Mouse (Mus musculus) CD4-positive naive resting alpha-beta T cell, adult 76 days (primary cell): Measurements from ENCODE around the gene Pcolce. TPM values are rescaled to one million over a fixed set of nuclear protein-coding genes. Genes with fewer than 3 reads are reported as not detected.

Source experiments
- total RNA-seq: library from RNA; stranded (reverse); gene quantifications from one replicate; pipeline ENCODE4 v1.2.4, GENCODE M21; 2023

Gene Pcolce
- 1.2 TPM for total RNA-seq

DNA sequence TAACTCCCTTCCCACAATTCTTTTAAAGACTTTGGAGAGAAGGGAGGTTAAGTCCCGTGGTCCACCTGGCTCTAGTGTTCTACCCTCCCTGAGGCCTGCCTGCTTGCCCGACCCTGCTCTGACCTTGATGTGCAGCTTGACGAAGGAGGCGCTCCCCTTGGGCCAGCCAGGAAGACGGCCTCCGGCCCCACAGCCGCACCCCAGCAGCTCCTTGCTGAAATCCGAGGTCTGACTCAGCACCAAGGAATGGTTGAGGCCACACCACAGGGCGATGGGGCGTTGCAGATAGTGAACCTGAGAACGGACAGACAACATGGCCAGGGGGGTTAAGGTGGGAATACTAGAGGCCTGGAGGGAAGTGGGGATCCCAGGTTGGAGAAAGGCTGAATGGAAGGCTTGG is at the start of gene Pcolce:
Pcolce (minus strand) TSS at position 235 of the 400 bp plus-strand sequence.

DNA sequence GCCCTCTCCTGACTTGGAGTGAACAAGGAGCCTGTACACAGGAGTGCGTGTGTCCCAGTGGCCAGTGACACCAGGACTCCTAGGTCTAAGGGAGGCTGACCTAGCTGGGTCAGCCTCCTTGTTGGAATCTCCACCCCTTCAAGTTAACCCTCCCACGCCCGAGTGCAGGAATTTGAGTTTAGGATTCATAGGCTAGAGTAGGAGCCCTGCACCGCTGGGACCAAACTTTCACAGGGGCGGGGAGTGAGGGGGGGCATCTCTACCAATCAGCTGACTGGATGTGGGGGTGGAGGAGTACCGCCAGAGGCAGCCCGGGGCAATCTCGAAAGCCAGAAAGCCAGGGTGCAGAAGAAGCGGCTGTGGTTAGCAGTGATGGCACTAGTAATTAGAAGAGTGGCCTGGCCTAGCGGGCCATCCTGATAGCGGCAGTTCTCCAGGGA is 32.1 kb upstream of the Pcolce start, which contains the start of gene Irs3:
Irs3 (minus strand) TSS at position 63 of the 440 bp plus-strand sequence.

GRCm38 (mm10) chr5:137641054-137641453 is 27.5 kb upstream of the Pcolce start, which contains the start of gene Sap25:
Gene Sap25 (plus strand): TSS chr5:137641334.

DNA sequence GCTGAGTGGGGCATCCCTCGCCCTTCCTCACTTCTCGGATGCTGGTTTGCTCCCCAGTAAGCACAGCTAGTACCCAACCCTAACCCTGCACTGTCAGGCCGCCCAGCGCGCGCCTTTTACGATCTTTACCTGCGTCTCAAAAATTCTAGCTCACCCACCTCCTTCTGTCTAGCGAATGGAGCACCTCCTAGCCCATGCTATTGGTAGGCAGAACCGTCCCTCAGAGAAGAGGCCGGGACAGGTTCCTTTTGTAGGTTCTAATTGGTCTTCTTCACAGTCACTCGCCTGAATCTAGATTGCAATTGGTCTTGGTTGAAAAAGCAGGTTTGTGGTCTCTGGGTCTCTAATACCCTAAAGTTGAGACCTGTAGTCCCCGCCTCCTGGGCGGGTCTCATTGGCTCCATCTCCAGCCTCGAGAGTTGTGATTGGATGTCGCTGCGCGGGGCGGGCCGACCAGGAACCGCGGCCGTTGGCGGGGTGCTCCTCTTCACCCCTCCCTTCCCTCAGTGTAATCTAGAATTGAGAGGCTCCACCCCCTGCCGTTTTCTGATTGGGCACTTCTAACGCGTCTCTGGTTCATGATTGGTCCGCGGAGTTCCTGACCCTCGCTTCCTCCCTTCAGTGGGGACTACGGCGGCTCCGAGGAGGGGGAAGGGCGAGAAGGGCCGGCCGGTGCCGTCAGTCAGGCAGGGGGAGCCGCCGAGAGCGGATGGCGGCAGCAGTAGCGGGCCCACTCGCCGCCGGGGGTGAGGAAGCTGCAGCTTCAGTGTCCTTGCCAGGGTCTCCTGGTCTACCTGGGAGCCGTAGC is 15.1 kb upstream of the Pcolce start, which contains the start of the genes Fbxo24, Lrch4 and Gm20605:
Fbxo24 (minus strand) TSS at position 505 of the 808 bp plus-strand sequence.
Lrch4 (plus strand) TSS at position 624 of the 808 bp plus-strand sequence.
Gm20605 (plus strand) TSS at position 678 of the 808 bp plus-strand sequence.

GRCm38 (mm10) chr5:137600619-137601364 is 12.8 kb downstream of the Pcolce start, which contains the start of gene Mospd3:
Gene Mospd3 (minus strand): TSS chr5:137601058.

DNA sequence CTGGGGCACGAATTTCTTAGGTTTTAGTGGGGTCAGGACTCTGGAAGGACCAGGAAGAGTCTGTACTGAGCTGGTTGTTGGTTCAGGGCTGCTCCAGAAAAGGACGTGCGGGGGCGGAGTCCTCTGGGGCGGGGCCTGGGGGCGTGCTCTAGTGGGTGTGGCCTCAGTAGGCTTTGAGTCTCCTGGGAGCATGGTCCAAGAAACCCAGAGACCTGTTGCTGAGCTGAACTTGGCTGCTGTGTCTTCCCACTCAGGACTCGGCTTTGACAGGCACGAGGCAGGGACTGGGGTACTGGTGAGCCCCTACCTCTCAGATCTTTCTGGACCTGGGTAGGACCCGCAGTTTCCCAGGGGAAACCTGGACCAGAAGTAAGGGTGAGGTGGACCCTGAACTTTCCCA is 43.9 kb downstream of the Pcolce start, which contains the start of gene Tfr2:
Tfr2 (plus strand) TSS at position 176 of the 400 bp plus-strand sequence.

Other genes with a start within 250 kb of the Pcolce start
- gene Zan, start 136.7 kb downstream of the Pcolce start, total RNA-seq: 0.35 TPM
- gene Pop7, start 111.3 kb downstream of the Pcolce start, total RNA-seq: 27.2 TPM
- 93.3 TPM for gene Gigyf1, start 95.2 kb downstream of the Pcolce start, total RNA-seq
- gene Epo, start 80.5 kb downstream of the Pcolce start, total RNA-seq: not detected
- 259 TPM for gene Gnb2, start 80.3 kb downstream of the Pcolce start, total RNA-seq
- gene Actl6b, start 60.3 kb downstream of the Pcolce start, total RNA-seq: not detected
- gene Tfr2, start 43.9 kb downstream of the Pcolce start, total RNA-seq: 0.59 TPM
- 28.5 TPM for gene Mospd3, start 12.7 kb downstream of the Pcolce start, total RNA-seq
- not detected for gene Fbxo24, start 15.2 kb upstream of the Pcolce start, total RNA-seq
- gene Lrch4, start 15.3 kb upstream of the Pcolce start, total RNA-seq: 185 TPM
- gene Gm20605, start 15.4 kb upstream of the Pcolce start, total RNA-seq: 55.1 TPM
- gene Sap25, start 27.6 kb upstream of the Pcolce start, total RNA-seq: 81.4 TPM
- gene Irs3, start 31.9 kb upstream of the Pcolce start, total RNA-seq: not detected
- gene Agfg2, start 70.9 kb upstream of the Pcolce start, total RNA-seq: 23.5 TPM
- gene Nyap1, start 127.8 kb upstream of the Pcolce start, total RNA-seq: 2.0 TPM
- 183 TPM for gene Tsc22d4, start 131.9 kb upstream of the Pcolce start, total RNA-seq
- 18.2 TPM for gene Ppp1r35, start 165.1 kb upstream of the Pcolce start, total RNA-seq
- 212 TPM for gene Mepce, start 173.9 kb upstream of the Pcolce start, total RNA-seq
- 14.8 TPM for gene Zcwpw1, start 174.0 kb upstream of the Pcolce start, total RNA-seq
- 6.1 TPM for gene Pilra, start 222.5 kb upstream of the Pcolce start, total RNA-seq
- gene Pilrb1, start 244.3 kb upstream of the Pcolce start, total RNA-seq: 4.0 TPM